ENCODE assay signal across 13 mouse cellular contexts in the genomic region with DNA sequence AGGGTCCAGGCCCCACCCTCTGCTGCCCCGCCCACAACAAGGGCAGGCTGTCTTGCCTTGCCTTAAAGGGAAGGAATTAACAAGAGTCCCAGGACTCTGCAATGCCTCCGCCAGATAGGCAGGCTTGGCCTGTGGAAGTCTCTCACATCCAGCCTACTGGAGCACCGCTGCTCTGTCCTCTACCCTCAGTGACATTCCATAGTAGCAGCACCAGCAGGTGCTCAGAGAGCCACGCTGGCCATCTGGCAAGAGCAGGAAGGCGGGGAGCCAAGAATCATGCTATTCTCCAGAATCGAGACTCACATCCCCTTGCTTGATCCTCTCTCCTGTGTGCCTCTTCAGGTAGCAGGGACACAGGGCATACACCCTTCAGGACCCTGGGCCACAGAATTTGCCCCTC. TPM values are rescaled to one million over a fixed set of nuclear protein-coding genes. Genes with fewer than 3 reads are reported as not detected.
A peak's percentile ranks its signal among the peaks of the same experiment; 100 is the strongest.
DNase-seq lines count a peak whose midpoint lies in the region; ATAC-seq and TF ChIP-seq lines count a peak whose summit lies in the region.
"Had no signal": no experiment of that assay in that cellular context is flagged by ENCODE, and none has a peak within 500 bp of the region (broad histone marks: within the 10 kb centered on the region; RNA-seq: fewer than 3 reads in every experiment).

No protein-coding gene starts in this region.

- no peaks in the 10 kb centered on the region for H3K9me3 ChIP-seq in forebrain, postnatal 0 days (ENCODE audit: low read length)
- H3K9me3 ChIP-seq in midbrain, embryonic 16.5 days (replicated peaks; ENCODE audit: control insufficient read depth, low read length, poor library complexity, severe bottlenecking), result no peaks in the 10 kb centered on the region

- peak overlapping the region; percentile 11; the same call in 1 of the 2 replicates for H3K4me3 ChIP-seq in forebrain, postnatal 0 days (ENCODE audit: low read depth, low read length)
- peak overlapping the region; percentile 12 for H3K4me3 ChIP-seq in midbrain, embryonic 16.5 days (ENCODE audit: low read depth, low read length)
- H3K4me3 ChIP-seq: myocyte had no signal

- no peak overlapping the region for H3K27ac ChIP-seq in forebrain, postnatal 0 days (ENCODE audit: low read depth, low read length)
- no peak overlapping the region for H3K27ac ChIP-seq in midbrain, embryonic 16.5 days (ENCODE audit: low read length)

- no peaks in the 10 kb centered on the region for H3K27me3 ChIP-seq in forebrain, postnatal 0 days (ENCODE audit: insufficient read depth, low read length)
- no peaks in the 10 kb centered on the region for H3K27me3 ChIP-seq in midbrain, embryonic 16.5 days (ENCODE audit: control insufficient read depth, insufficient read depth, low read depth, low read length)

- DNase-seq in heart, postnatal 4 days, result peak; percentile 16
- no peak for DNase-seq in heart, adult 8-10 months (ENCODE audit: low spot score)
- DNase-seq in cerebellum, adult 8-10 months, result peak; percentile 73
- no peak for DNase-seq in forebrain, postnatal 0 days
- DNase-seq in kidney, adult 18-20 months, result no peak
- DNase-seq in spleen, postnatal 14 days (ENCODE audit: low spot score in 2 of 2), result no peak
- no peak for DNase-seq in urinary bladder, postnatal 4 days (ENCODE audit: low spot score in 2 of 2)
- DNase-seq: kidney, adult 9 months; thymus, postnatal 14 days had no signal

- H3K36me3 ChIP-seq in forebrain, postnatal 0 days (ENCODE audit: insufficient read depth), result peaks cover 4% of the 10 kb centered on the region; the same call in 1 of the 2 replicates
- no peaks in the 10 kb centered on the region for H3K36me3 ChIP-seq in midbrain, embryonic 16.5 days (ENCODE audit: control insufficient read depth, insufficient read depth, low read length)

- H3K4me1 ChIP-seq in forebrain, postnatal 0 days (ENCODE audit: insufficient read depth), result peaks cover 23% of the 10 kb centered on the region
- H3K4me1 ChIP-seq in midbrain, embryonic 16.5 days (ENCODE audit: control insufficient read depth, insufficient read depth, low read length), result peaks cover 47% of the 10 kb centered on the region

- H3K4me2 ChIP-seq in forebrain, postnatal 0 days (ENCODE audit: low read depth), result peak overlapping the region; percentile 94
- peak overlapping the region; percentile 98 for H3K4me2 ChIP-seq in midbrain, embryonic 16.5 days (ENCODE audit: low read length)

- H3K9ac ChIP-seq in forebrain, postnatal 0 days, result peak overlapping the region; percentile 31; the same call in 1 of the 2 replicates
- peak overlapping the region; percentile 35 for H3K9ac ChIP-seq in midbrain, embryonic 16.5 days (ENCODE audit: low read depth, low read length)

- ATAC-seq in forebrain, postnatal 0 days, result no peak
- no peak for ATAC-seq in midbrain, embryonic 16.5 days
- ATAC-seq: lung, postnatal 0 days had no signal

- TF ChIP-seq CTCF in forebrain, postnatal 0 days (IDR thresholded peaks at IDR 0.05; ENCODE audit: low read depth), result no peak

- whole genome bisulfite sequencing in forebrain, postnatal 0 days, result 22% methylated on average over 6 of the region's 6 CpGs
- 45% methylated on average over 6 of the region's 6 CpGs for WGBS in midbrain, embryonic 16.5 days

RNA-seq across cellular contexts. Expression of a gene that starts 3.4 kb away (rescaled TPM):
- total RNA-seq in heart, postnatal 4 days (2021), result 10 to 100 TPM; 22.3 to 25.0 TPM
- 10 to 100 TPM; 60.5 to 89.6 (median 75.4) TPM for total RNA-seq in heart, adult 8-10 months (2022)
- 35.2 and 46.6 TPM in 2 replicates for total RNA-seq in forebrain, postnatal 0 days (2014; rRNA removed)
- polyA plus RNA-seq in forebrain, postnatal 0 days (2015; fragmentation: Nextera tagmentation; extraction: Ambion mirVana), result 10.7 and 15.2 TPM in 2 replicates
- 20.8 TPM in 2 replicates for polyA plus RNA-seq in midbrain, embryonic 16.5 days (2015; fragmentation: Nextera tagmentation; extraction: Ambion mirVana)
- total RNA-seq: granulocyte monocyte progenitor cell, adult 5-6 weeks had no signal
- polyA plus RNA-seq: myocyte had no signal

RNA-seq across cellular contexts. Expression of a gene that starts 42.8 kb away (rescaled TPM):
- 10 to 100 TPM; 51.3 to 53.5 TPM for total RNA-seq in heart, postnatal 4 days (2021)
- 100 to 1,000 TPM; 111 to 152 (median 131) TPM for total RNA-seq in heart, adult 8-10 months (2022)
- total RNA-seq in forebrain, postnatal 0 days (2014; rRNA removed), result 16.5 and 28.6 TPM in 2 replicates
- polyA plus RNA-seq in forebrain, postnatal 0 days (2015; fragmentation: Nextera tagmentation; extraction: Ambion mirVana), result 37.0 and 43.1 TPM in 2 replicates
- 19.3 and 22.3 TPM in 2 replicates for polyA plus RNA-seq in midbrain, embryonic 16.5 days (2015; fragmentation: Nextera tagmentation; extraction: Ambion mirVana)

Comparison
In these comparisons a context has a peak if more than half of its experiments do, and no peak if none do; other contexts are left out.
1. DNase-seq: peak in heart, postnatal 4 days (single experiment) and cerebellum, adult 8-10 months (single experiment); none in heart, adult 8-10 months (single experiment), forebrain, postnatal 0 days (single experiment), kidney, adult 18-20 months (single experiment), spleen, postnatal 14 days (0 of 2) and urinary bladder, postnatal 4 days (0 of 2).